Mouse (Mus musculus): ENCODE measurements around the gene Igsf8.

DNA sequence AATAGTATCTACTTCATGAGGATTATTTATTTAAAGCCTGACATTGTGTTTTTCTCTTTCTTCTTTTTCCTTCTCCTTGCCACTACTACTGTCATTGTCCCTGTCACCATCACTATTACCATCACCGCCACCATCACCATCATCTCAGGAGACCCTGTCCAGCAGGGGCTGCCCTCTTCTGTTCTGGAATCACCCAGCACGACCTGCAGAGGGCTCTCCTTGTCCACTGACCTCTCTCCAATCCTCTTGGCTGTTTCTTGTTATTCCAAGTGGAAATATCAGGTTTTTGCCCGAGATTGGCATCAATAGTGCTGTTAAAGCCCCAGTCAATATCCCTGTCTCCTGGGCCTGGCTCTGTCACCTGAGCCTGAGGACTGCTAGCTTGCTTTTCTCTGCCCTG lies 72.1 kb downstream of the Igsf8 start:
- peak; percentile 32; the same call in 1 of the 2 replicates for TF ChIP-seq CTCF (IDR thresholded peaks at IDR 0.05; ENCODE audit: low read depth)
- TF ChIP-seq EP300 (IDR thresholded peaks at IDR 0.05; ENCODE audit: low read depth), result no peak
